Mouse (Mus musculus) embryonic facial prominence, embryonic 14.5 days (tissue): ENCODE data around the gene Dok5. TPM values are rescaled to one million over a fixed set of nuclear protein-coding genes. Genes with fewer than 3 reads are reported as not detected.

Source experiments
- ATAC-seq: fragments of 200-750 bp; cut with Nextera tagmentation; 2 replicates; pipeline ENCODE4 v1.8.0; 2017; ENCODE audit warnings: low read depth, moderate number of reproducible peaks, moderate TSS enrichment
- DNase-seq: peaks from one replicate; pipeline ENCODE4 v3.0.0-alpha.2; 2015; ENCODE audit warnings: low spot score
- H3K27ac ChIP-seq: fragments of 300-500 bp; sonication (generic); replicated peaks from 2 replicates; pipeline ENCODE4 v1.5.1; 2014; ENCODE audit warnings: low read depth, mild to moderate bottlenecking, low read length, moderate library complexity
- H3K27me3 ChIP-seq: fragments of 300-500 bp; sonication (generic); replicated peaks from 2 replicates; pipeline ENCODE4 v1.6.1; 2014; ENCODE audit warnings: low read length; ENCODE audit not compliant: control insufficient read depth, insufficient read depth
- H3K36me3 ChIP-seq: fragments of 300-500 bp; sonication (generic); 2 replicates; pipeline ENCODE4 v1.6.1; 2014; ENCODE audit warnings: low read length, mixed read lengths; ENCODE audit not compliant: control insufficient read depth, insufficient read depth
- H3K4me1 ChIP-seq: fragments of 300-500 bp; sonication (generic); 2 replicates; pipeline ENCODE4 v1.6.1; 2014; ENCODE audit warnings: antibody characterized with exemption, low read length; ENCODE audit not compliant: control insufficient read depth, insufficient read depth
- H3K4me2 ChIP-seq: fragments of 300-500 bp; sonication (generic); 2 replicates; pipeline ENCODE4 v1.6.1; 2014; ENCODE audit warnings: low read depth, mild to moderate bottlenecking, low read length, moderate library complexity, mixed read lengths
- H3K4me3 ChIP-seq: fragments of 300-500 bp; sonication (generic); 2 replicates; pipeline ENCODE4 v1.5.1; 2014; ENCODE audit warnings: low read depth, mild to moderate bottlenecking, low read length
- H3K9ac ChIP-seq: fragments of 300-500 bp; sonication (generic); 2 replicates; pipeline ENCODE4 v1.6.1; 2014; ENCODE audit warnings: low read depth, mild to moderate bottlenecking, low read length, moderate library complexity, mixed read lengths
- H3K9me3 ChIP-seq: fragments of 300-500 bp; sonication (generic); 2 replicates; pipeline ENCODE4 v1.6.1; 2016; ENCODE audit warnings: low read length; ENCODE audit not compliant: control insufficient read depth
- WGBS: fragments of 180-500 bp; shearing (Covaris S2); extraction: QIAGEN DNeasy Blood & Tissue Kit; methylation state at CpG from one replicate; pipeline ENCODE4 v1.1.7; 2014; 5-methylcytosine and 5-hydroxymethylcytosine counted together
- polyA plus RNA-seq: library from polyadenylated mRNA; unstranded; fragments of >200 nt; fragmentation: Nextera tagmentation; extraction: Ambion mirVana; gene quantifications from 2 replicates; pipeline ENCODE4 v1.2.1, GENCODE M21; 2014

Dok5 gene
- polyA plus RNA-seq, 1 experiment from 2014 or later = 16.8 TPM

DNA sequence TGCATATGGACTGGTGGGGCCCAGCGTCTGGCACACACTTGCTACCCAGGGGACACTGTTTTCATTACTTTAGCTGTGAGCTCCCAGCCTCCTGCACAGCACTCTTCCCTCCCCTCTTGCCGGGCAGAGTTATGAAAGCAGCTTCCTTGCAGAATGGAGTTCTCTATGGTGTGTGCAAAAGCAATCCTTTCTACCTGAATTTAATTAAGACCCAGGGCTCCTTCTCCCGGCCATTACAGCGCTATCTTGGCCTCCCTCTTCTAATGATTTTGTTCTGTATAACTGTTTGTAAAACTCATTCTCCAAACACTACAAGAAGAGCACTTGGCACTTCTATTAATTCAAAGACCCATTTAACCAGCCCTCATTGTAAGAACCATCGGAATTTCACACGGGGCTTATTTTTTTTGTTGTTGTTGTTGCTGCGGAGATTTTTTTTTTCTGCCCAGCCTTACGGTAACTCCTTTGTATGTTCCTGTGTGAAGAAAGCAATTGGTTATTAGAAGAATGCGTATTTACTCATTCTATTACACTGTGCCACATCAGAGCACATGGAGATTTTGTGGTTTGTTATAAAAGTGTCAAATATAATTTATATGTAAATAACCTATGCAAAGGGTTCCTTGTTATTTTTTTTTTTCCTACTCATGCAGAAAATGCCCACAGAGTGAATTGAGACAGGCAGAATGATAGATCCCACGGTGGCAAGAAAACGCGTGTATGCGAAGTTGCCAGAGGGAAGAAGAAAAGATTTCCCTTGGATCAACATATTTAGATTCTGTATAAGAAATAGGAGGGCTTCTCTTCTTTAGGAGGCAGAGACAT lies 170.8 kb downstream of the Dok5 start:
- no peak overlapping the region for H3K4me3 ChIP-seq
- no peaks in the 10 kb centered on the region for H3K36me3 ChIP-seq
- H3K27me3 ChIP-seq = no peaks in the 10 kb centered on the region
- H3K4me2 ChIP-seq = no peak overlapping the region
- 65% methylated on average over 13 of the region's 13 CpGs for WGBS
- H3K9me3 ChIP-seq = peaks cover 4% of the 10 kb centered on the region; the same call in 1 of the 2 replicates
- no peaks in the 10 kb centered on the region for H3K4me1 ChIP-seq
- no peak overlapping the region for H3K27ac ChIP-seq
- ATAC-seq (no peak), DNase-seq (no peak)
- H3K9ac ChIP-seq = no peak overlapping the region

DNA sequence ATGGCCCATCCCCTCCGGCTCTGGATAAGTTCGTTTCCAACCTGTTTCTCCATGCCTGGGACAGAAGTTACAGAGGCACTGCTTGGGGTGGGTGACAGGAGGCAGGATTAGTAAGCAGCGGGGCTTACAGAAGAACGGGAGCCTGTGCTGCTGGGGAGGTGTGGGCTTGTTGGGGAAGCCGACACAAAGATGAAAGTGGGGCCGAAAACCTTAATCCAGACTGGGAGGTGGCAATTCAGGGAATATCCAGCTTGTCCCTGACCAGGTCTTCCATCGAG lies 171.4 kb downstream of the Dok5 start:
- no peaks in the 10 kb centered on the region for H3K27me3 ChIP-seq
- H3K36me3 ChIP-seq = no peaks in the 10 kb centered on the region
- no peak overlapping the region for H3K9ac ChIP-seq
- no peak overlapping the region for H3K4me2 ChIP-seq
- ATAC-seq = no peak
- 80% methylated on average over 7 of the region's 7 CpGs for WGBS
- no peaks in the 10 kb centered on the region for H3K4me1 ChIP-seq
- H3K9me3 ChIP-seq = peaks cover 4% of the 10 kb centered on the region; the same call in 1 of the 2 replicates
- H3K4me3 ChIP-seq = no peak overlapping the region
- no peak for DNase-seq
- no peak overlapping the region for H3K27ac ChIP-seq

DNA sequence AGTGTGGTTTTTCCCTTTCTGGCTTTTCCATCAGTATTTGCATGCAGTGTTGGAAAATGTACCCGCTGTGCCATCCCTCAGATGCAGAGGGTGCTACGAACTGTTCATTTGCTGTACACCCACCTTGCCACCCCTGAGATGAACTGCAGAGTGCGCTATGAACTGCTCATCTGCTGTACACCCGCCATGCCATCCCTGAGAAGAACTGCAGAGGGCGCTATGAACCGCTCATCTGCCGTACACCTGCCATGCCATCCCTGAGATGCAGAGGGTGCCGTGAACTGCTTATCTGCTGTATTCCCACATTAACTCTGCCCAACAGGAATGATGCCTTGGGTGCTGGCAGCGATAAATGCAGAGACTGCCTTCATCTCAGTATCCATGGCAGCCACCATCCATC lies 171.8 kb downstream of the Dok5 start:
- Histone ChIP-seq H3K4me3 (no peak overlapping the region), H3K36me3 (no peaks in the 10 kb centered on the region), H3K4me1 (no peaks in the 10 kb centered on the region), H3K9ac (no peak overlapping the region), H3K9me3 (peaks cover 4% of the 10 kb centered on the region; the same call in 1 of the 2 replicates), H3K4me2 (no peak overlapping the region), H3K27me3 (no peaks in the 10 kb centered on the region), H3K27ac (no peak overlapping the region)
- WGBS = 96% methylated on average over 9 of the region's 9 CpGs
- DNase-seq = no peak
- no peak for ATAC-seq

DNA sequence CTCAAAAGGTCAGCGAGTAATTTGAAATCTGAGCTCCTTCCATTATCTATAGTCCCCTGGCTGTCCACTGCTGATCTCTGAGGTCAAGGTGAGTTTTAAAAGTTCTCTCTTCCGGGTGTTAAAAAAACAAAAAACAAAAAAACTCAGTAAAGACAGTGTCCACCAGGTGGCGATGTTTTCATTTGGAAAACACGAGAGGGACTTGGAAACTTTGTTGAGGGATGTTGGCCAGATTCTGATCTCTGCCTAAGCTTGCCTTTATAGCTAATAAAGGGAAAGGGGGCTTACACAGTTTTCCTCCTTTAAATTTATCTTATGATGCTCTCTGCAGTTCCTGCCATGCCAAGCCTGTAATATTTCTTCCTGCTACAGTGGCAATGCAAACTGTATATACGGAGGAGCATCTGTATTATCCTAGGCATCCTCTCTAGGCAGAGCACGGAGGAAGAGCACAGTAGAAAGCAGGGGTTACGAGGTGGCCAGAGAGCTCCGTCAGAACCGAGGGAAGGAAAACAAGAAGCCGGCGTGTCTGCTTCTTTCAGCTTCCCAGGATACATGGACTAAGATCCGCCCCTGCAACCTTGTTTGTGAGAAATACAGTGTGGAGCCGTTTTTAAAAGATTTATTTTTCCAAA lies 181.1 kb downstream of the Dok5 start:
- Histone ChIP-seq H3K36me3 (no peaks in the 10 kb centered on the region), H3K4me2 (no peak overlapping the region; the same call in none of the 2 replicates), H3K4me1 (no peaks in the 10 kb centered on the region; the same call in 1 of the 2 replicates), H3K9me3 (no peaks in the 10 kb centered on the region), H3K27me3 (no peaks in the 10 kb centered on the region), H3K9ac (no peak overlapping the region), H3K4me3 (no peak overlapping the region), H3K27ac (no peak overlapping the region)
- DNase-seq = peak; percentile 89
- WGBS = 32% methylated on average over 13 of the region's 13 CpGs
- ATAC-seq = no peak

DNA sequence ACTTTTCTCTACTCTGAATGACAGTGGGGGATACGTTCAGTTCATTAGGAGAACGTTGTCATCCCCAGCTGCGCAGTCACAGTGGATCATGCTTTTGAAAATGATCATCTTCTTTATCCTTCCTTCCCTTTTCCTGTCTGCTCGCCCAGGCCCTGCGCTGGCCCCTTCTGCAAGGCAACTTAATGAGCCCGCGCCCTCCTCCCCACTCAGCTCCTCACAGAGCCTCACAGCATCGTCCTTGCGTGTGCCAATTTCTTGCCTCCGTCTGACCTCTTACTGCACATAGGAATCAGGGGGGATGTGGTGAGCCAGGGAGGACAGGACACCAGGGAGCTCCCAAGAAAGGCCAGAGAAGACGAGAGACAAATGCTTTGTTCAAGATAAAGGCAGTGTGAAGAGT lies 182.3 kb downstream of the Dok5 start:
- Histone ChIP-seq H3K4me3 (no peak overlapping the region), H3K4me2 (no peak overlapping the region), H3K27me3 (no peaks in the 10 kb centered on the region), H3K27ac (no peak overlapping the region), H3K4me1 (no peaks in the 10 kb centered on the region; the same call in 1 of the 2 replicates), H3K36me3 (no peaks in the 10 kb centered on the region), H3K9ac (no peak overlapping the region), H3K9me3 (no peaks in the 10 kb centered on the region)
- WGBS = 75% methylated on average over 11 of the region's 11 CpGs
- ATAC-seq = no peak
- DNase-seq = no peak

DNA sequence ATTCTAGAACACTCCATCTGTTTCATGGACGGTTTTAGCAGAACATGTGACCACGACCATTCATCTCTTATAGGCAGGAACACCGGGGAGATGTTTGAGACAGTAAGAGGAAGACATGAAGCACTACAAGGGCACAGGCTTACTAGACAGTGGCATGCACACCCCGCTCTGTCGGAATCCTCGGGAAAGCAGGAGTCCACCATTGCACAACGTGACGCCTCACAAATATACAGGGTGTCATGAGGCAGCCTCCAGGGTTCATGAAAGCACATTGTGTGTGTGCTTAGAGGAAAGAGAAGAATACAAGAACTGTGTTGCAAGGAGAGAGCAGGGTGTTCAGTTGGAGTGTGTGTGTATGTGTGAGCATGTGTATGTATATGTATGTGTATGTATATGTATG lies 184.0 kb downstream of the Dok5 start:
- peaks cover 5% of the 10 kb centered on the region for H3K4me1 ChIP-seq
- ATAC-seq = no peak
- 92% methylated on average over 8 of the region's 8 CpGs for WGBS

DNA sequence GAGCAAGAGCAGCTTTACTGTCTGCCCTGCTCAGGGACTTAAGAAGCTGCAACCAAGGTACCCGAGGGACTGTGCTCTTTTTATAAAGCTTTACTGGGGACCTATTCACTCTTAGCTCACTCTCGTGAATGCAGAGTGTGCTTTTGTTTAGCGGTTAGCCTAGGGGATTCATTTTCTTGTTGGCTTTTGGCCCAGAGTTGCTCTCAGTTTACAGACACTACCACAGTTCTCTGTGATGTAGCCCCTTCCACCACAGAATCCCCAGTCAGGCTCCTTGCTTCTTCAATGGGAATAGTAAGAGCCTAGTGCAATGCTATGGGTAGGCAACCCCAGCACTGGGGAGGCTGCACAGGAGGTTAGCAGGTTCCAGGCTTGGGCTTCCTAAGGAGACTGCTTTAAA lies 190.7 kb downstream of the Dok5 start:
- H3K9ac ChIP-seq = no peak overlapping the region
- H3K27ac ChIP-seq = peak overlapping the region; percentile 61; the same call in 1 of the 2 replicates
- peak; percentile 95 for DNase-seq
- no peak overlapping the region for H3K4me3 ChIP-seq
- no peak overlapping the region for H3K4me2 ChIP-seq
- H3K9me3 ChIP-seq = no peaks in the 10 kb centered on the region
- H3K4me1 ChIP-seq = peaks cover 33% of the 10 kb centered on the region
- no peaks in the 10 kb centered on the region for H3K36me3 ChIP-seq
- WGBS = 14% methylated on average over 3 of the region's 3 CpGs
- no peaks in the 10 kb centered on the region for H3K27me3 ChIP-seq
- peak; percentile 95 for ATAC-seq

More for the DNA sequence above, 184.0 kb downstream of the Dok5 start:
- no peaks in the 10 kb centered on the region for H3K27me3 ChIP-seq
- no peak overlapping the region for H3K9ac ChIP-seq
- no peak overlapping the region for H3K4me2 ChIP-seq
- H3K9me3 ChIP-seq = no peaks in the 10 kb centered on the region
- DNase-seq = no peak
- no peak overlapping the region for H3K4me3 ChIP-seq
- no peaks in the 10 kb centered on the region for H3K36me3 ChIP-seq
- H3K27ac ChIP-seq = no peak overlapping the region

DNA sequence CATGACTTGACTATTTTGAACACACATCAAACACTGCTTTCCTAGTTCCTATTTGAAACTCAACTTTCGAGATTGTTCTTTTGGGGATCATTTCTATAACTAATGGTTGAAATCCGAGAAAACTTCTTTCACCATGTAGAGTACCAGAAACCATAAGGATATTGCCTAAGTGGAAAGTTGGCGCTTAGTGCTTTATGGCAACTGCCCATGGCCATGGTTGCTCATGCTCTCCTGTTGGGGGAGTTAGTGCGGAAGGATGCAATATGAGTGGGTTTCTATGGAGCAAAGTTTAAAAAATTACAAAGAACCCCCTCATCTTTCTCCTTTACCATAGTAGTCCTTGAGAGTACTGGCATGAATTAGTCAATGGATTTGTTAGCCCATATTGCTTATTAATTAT lies 192.5 kb downstream of the Dok5 start:
- Histone ChIP-seq H3K9me3 (no peaks in the 10 kb centered on the region), H3K4me1 (peaks cover 33% of the 10 kb centered on the region), H3K4me2 (no peak overlapping the region), H3K27me3 (no peaks in the 10 kb centered on the region), H3K36me3 (no peaks in the 10 kb centered on the region), H3K27ac (no peak overlapping the region), H3K4me3 (no peak overlapping the region), H3K9ac (no peak overlapping the region)
- 86% methylated on average over 4 of the region's 4 CpGs for WGBS
- DNase-seq = no peak
- ATAC-seq = no peak

DNA sequence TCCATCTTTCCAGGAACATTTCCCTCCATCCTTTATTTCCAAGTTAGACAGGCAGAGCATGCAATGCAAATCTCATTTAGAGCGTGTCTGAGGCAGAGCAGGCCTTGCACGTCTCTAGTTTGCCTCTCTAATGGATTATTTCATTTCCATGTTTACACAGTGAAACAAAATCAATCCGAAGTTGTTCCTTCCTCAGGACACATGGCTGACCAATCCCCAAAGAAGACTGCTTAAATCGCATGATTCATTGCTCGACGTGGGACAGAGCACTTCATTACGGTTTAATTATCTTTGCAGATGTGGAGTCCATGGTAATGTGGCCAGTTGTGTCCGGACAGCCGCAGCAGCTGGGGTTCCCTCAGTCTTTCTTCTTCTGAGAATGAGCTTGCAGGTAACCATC lies 194.6 kb downstream of the Dok5 start:
- no peak overlapping the region for H3K9ac ChIP-seq
- H3K4me1 ChIP-seq = peaks cover 27% of the 10 kb centered on the region
- DNase-seq (peak; percentile 27), ATAC-seq (no peak)
- H3K27me3 ChIP-seq = no peaks in the 10 kb centered on the region
- no peak overlapping the region for H3K4me3 ChIP-seq
- H3K4me2 ChIP-seq = no peak overlapping the region
- H3K9me3 ChIP-seq = no peaks in the 10 kb centered on the region
- 71% methylated on average over 9 of the region's 9 CpGs for WGBS
- no peak overlapping the region for H3K27ac ChIP-seq
- H3K36me3 ChIP-seq = no peaks in the 10 kb centered on the region
